Mouse (Mus musculus): ENCODE results near the gene Slco1c1. TPM values are rescaled to one million over a fixed set of nuclear protein-coding genes. Genes with fewer than 3 reads are reported as not detected.

Slco1c1 gene
- not detected in 2 replicates for polyA plus RNA-seq (2012; rRNA removed)

DNA sequence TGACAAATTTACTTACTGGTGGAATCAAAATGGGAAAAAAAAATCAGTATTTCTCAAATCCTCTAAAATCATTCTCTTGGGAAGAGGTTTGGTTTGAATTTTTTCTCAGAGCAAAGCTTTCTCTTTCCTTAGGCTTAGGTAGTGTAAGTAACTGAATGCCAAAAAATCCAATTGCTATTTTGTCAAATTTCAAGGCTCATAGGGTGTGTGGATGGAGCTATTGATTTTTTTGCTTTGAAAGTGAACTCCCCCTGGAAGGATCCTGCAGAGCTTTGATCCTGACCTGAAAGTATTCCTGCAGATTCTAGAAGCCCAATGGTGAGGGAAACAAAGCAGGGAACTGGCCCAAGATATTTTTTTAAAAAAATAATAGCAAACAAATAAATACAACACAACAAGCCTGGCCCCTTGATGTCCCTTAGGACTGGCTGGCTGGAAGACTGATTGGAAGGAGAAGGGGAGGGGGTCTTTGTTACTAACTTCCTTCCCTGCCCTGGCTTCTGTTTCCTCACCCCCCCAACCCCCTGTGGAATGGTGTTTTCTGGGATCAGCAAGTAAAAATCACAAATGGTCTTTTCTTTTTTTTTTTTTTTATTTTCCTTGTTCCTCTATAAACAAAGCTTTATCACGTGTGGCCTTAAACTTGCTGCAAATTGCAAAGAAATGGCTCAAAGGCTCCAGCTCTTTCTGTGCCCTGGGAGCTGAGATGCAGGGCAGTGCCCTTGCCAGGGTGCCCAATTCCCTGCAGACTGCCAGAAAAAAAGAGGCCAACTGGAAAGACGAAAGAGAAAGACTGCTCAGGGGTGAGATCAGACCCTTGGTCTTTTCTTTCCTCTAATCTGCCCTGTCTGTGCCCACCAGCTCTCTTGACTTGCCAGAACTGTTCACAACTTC is at the start of gene Slco1c1:
Slco1c1 (plus strand) TSS at position 622 of the 894 bp plus-strand sequence.
- Histone ChIP-seq H3K36me3 (ENCODE audit: control insufficient read depth, insufficient read depth, low read length) (no peaks in the 10 kb centered on the region), H3K4me1 (ENCODE audit: control insufficient read depth, insufficient read depth, insufficient read length) (no peaks in the 10 kb centered on the region), H3K27me3 (ENCODE audit: control insufficient read depth, insufficient read depth, low read length) (no peaks in the 10 kb centered on the region), H3K27ac (ENCODE audit: insufficient read depth, low read length) (no peak within 1 kb of the TSS), H3K4me3 (ENCODE audit: extremely low read depth, insufficient read depth, insufficient read length) (no peak within 1 kb of the TSS)
- no peak for DNase-seq (ENCODE audit: low read depth in 1 of 2, low spot score in 2 of 2)
- TF ChIP-seq CTCF (IDR thresholded peaks at IDR 0.05; ENCODE audit: extremely low read depth, insufficient read depth, insufficient read length, insufficient replicate concordance): no peak
- no peak for TF ChIP-seq POLR2A (IDR thresholded peaks at IDR 0.05; ENCODE audit: low read depth, low read length)
- 62% methylated on average over 2 of the region's 2 CpGs for WGBS

DNA sequence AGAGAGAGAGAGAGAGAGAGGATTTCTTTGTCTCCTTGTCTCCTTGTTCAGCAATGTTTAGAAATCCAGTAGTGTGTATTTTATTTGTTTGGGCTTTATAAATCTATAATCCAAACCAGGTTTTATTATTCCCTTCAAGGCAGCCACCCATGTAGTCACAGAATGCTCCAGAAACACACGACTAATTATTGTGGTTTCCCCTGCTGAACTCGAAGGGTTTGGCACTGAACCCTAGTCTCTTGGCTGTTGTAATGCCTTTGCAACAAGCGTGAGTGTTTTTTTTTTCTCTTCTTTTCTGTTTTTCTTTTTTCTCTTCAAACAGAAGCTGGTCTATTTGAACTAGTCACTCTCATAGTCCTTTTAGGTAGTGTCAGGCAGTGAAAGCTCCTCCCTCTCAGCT is 49.5 kb upstream of the Slco1c1 start:
- H3K27me3 ChIP-seq (ENCODE audit: control insufficient read depth, insufficient read depth, low read length): no peaks in the 10 kb centered on the region
- no peak for DNase-seq (ENCODE audit: low read depth in 1 of 2, low spot score in 2 of 2)
- no peaks in the 10 kb centered on the region for H3K36me3 ChIP-seq (ENCODE audit: control insufficient read depth, insufficient read depth, low read length)
- TF ChIP-seq CTCF (IDR thresholded peaks at IDR 0.05; ENCODE audit: extremely low read depth, insufficient read depth, insufficient read length, insufficient replicate concordance): no peak
- TF ChIP-seq POLR2A (IDR thresholded peaks at IDR 0.05; ENCODE audit: low read depth, low read length): no peak
- H3K4me3 ChIP-seq (ENCODE audit: extremely low read depth, insufficient read depth, insufficient read length): no peak overlapping the region
- 33% methylated on average over 3 of the region's 3 CpGs for WGBS
- H3K4me1 ChIP-seq (ENCODE audit: control insufficient read depth, insufficient read depth, insufficient read length): no peaks in the 10 kb centered on the region
- H3K27ac ChIP-seq (ENCODE audit: insufficient read depth, low read length): no peak overlapping the region

DNA sequence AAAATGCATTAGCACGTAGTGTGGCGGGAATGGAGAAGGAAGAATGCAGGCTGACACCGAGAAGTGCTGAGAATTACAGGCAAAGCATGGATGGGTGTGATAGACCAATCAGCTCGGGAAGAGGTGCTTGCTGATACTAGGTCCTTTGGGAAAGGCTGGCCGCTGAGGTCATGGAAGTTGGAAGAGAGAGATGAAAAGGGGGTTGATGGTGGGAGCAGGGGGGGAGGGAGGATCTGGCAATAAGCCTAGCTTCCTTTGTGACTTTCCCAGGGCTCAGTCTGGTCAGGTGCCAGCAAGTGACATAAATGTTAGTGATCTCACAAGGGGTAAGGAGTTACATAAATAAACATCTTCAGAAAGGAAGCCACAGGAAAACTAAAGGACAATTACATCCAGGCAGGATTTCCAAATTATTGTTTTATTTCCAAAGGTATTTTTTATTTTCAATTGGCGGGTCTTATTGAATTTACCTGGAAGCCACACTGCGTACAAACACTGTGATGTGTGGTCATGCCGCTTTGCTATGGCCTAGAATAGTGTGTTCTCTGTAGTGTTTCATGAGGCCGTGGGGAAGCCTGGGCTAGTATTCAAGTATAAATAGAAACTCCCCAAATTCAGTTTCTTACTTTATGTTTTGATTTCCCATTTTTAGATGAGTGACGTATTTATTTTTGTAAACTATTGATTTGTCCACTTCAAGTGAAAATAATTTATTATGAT is 38.7 kb upstream of the Slco1c1 start:
- Histone ChIP-seq H3K4me1 (ENCODE audit: control insufficient read depth, insufficient read depth, insufficient read length) (no peaks in the 10 kb centered on the region), H3K27me3 (ENCODE audit: control insufficient read depth, insufficient read depth, low read length) (no peaks in the 10 kb centered on the region), H3K36me3 (ENCODE audit: control insufficient read depth, insufficient read depth, low read length) (no peaks in the 10 kb centered on the region), H3K4me3 (ENCODE audit: extremely low read depth, insufficient read depth, insufficient read length) (no peak overlapping the region), H3K27ac (ENCODE audit: insufficient read depth, low read length) (no peak overlapping the region)
- no peak for DNase-seq (ENCODE audit: low read depth in 1 of 2, low spot score in 2 of 2)
- TF ChIP-seq POLR2A (IDR thresholded peaks at IDR 0.05; ENCODE audit: low read depth, low read length) (no peak), CTCF (IDR thresholded peaks at IDR 0.05; ENCODE audit: extremely low read depth, insufficient read depth, insufficient read length, insufficient replicate concordance) (no peak)
- 79% methylated on average over 10 of the region's 10 CpGs for WGBS

GRCm38 (mm10) chr6:141487266-141487665 is 36.9 kb upstream of the Slco1c1 start:
- DNase-seq (ENCODE audit: low read depth in 1 of 2, low spot score in 2 of 2): no peak
- 80% methylated on average over 7 of the region's 7 CpGs for WGBS
- no peaks in the 10 kb centered on the region for H3K4me1 ChIP-seq (ENCODE audit: control insufficient read depth, insufficient read depth, insufficient read length)
- no peak overlapping the region for H3K27ac ChIP-seq (ENCODE audit: insufficient read depth, low read length)
- no peaks in the 10 kb centered on the region for H3K36me3 ChIP-seq (ENCODE audit: control insufficient read depth, insufficient read depth, low read length)
- TF ChIP-seq CTCF (IDR thresholded peaks at IDR 0.05; ENCODE audit: extremely low read depth, insufficient read depth, insufficient read length, insufficient replicate concordance): no peak
- no peak for TF ChIP-seq POLR2A (IDR thresholded peaks at IDR 0.05; ENCODE audit: low read depth, low read length)
- no peak overlapping the region for H3K4me3 ChIP-seq (ENCODE audit: extremely low read depth, insufficient read depth, insufficient read length)
- H3K27me3 ChIP-seq (ENCODE audit: control insufficient read depth, insufficient read depth, low read length): no peaks in the 10 kb centered on the region

DNA sequence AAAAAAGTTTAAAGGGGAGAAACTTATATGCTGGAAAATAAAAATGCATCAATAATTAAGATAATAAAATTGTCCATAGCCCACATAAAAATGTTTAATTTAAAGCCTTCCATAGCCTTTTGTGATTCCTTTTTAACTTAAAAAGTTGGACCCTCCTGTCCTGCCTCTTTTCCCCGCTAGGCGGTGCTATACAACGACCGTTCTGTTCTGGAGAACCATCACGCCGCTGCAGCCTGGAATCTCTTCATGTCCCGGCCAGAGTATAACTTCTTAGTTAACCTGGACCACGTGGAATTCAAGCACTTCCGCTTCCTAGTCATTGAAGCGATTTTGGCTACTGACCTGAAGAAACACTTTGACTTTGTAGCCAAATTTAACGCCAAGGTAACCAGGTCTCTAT is 35.5 kb upstream of the Slco1c1 start:
- peak in 1 of 2 experiments; percentile 5 for DNase-seq (ENCODE audit: low read depth in 1 of 2, low spot score in 2 of 2)
- Histone ChIP-seq H3K27ac (ENCODE audit: insufficient read depth, low read length) (no peak overlapping the region), H3K4me3 (ENCODE audit: extremely low read depth, insufficient read depth, insufficient read length) (no peak overlapping the region), H3K4me1 (ENCODE audit: control insufficient read depth, insufficient read depth, insufficient read length) (no peaks in the 10 kb centered on the region), H3K27me3 (ENCODE audit: control insufficient read depth, insufficient read depth, low read length) (no peaks in the 10 kb centered on the region), H3K36me3 (ENCODE audit: control insufficient read depth, insufficient read depth, low read length) (no peaks in the 10 kb centered on the region)
- WGBS: 23% methylated on average over 11 of the region's 11 CpGs
- TF ChIP-seq CTCF (IDR thresholded peaks at IDR 0.05; ENCODE audit: extremely low read depth, insufficient read depth, insufficient read length, insufficient replicate concordance) (no peak), POLR2A (IDR thresholded peaks at IDR 0.05; ENCODE audit: low read depth, low read length) (no peak)

DNA sequence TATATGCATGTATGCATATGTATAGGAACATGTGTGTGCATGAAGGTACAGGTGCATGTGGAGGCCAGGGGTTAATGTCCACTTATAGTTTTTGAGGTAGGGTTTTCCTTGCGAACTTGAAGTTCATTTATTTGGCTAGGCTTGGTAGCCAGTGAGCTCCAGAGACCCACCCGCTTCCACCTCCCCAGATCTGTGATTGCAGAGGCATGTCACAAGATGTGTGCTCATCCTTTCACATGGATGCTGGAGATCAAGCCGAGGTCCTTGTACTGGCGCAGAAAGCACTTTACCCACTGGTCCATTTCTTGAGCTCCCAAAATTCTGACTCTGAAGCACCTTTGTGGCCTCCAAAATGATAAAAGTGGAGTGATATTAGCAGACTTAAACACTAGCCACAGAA is 29.3 kb upstream of the Slco1c1 start:
- TF ChIP-seq POLR2A (IDR thresholded peaks at IDR 0.05; ENCODE audit: low read depth, low read length) (no peak), CTCF (IDR thresholded peaks at IDR 0.05; ENCODE audit: extremely low read depth, insufficient read depth, insufficient read length, insufficient replicate concordance) (no peak)
- Histone ChIP-seq H3K4me3 (ENCODE audit: extremely low read depth, insufficient read depth, insufficient read length) (no peak overlapping the region), H3K27ac (ENCODE audit: insufficient read depth, low read length) (no peak overlapping the region), H3K4me1 (ENCODE audit: control insufficient read depth, insufficient read depth, insufficient read length) (no peaks in the 10 kb centered on the region), H3K27me3 (ENCODE audit: control insufficient read depth, insufficient read depth, low read length) (no peaks in the 10 kb centered on the region), H3K36me3 (ENCODE audit: control insufficient read depth, insufficient read depth, low read length) (no peaks in the 10 kb centered on the region)
- DNase-seq (ENCODE audit: low read depth in 1 of 2, low spot score in 2 of 2): no peak
- WGBS: 94% methylated on average over 4 of the region's 4 CpGs
